Mouse (Mus musculus) bone marrow macrophage, adult 2 months (primary cell): Measurements from ENCODE around the gene Diras1.

Experiments used
- CTCF ChIP-seq: IDR thresholded peaks from 2 replicates; pipeline ENCODE4 v1.5.1; 2012; ENCODE audit warnings: low read depth, mild to moderate bottlenecking, low read length, moderate library complexity
- POLR2A ChIP-seq: IDR thresholded peaks from 2 replicates; pipeline ENCODE4 v1.6.1; 2012; ENCODE audit warnings: mild to moderate bottlenecking, low read depth, low read length, borderline replicate concordance

- TF ChIP-seq CTCF (no peak), POLR2A (no peak)
Measured at GRCm38 (mm10) chr10:81059603-81060543, 34.4 kb upstream of the Diras1 start, which contains the start of gene Sgta.
